Mouse (Mus musculus) thymus, postnatal 25 days (tissue): ENCODE measurements around the gene Rnf113a2.

Experiments used
- DNase-seq: peaks from one replicate; pipeline ENCODE4 v3.0.0; 2022

The Rnf113a2 gene

DNA sequence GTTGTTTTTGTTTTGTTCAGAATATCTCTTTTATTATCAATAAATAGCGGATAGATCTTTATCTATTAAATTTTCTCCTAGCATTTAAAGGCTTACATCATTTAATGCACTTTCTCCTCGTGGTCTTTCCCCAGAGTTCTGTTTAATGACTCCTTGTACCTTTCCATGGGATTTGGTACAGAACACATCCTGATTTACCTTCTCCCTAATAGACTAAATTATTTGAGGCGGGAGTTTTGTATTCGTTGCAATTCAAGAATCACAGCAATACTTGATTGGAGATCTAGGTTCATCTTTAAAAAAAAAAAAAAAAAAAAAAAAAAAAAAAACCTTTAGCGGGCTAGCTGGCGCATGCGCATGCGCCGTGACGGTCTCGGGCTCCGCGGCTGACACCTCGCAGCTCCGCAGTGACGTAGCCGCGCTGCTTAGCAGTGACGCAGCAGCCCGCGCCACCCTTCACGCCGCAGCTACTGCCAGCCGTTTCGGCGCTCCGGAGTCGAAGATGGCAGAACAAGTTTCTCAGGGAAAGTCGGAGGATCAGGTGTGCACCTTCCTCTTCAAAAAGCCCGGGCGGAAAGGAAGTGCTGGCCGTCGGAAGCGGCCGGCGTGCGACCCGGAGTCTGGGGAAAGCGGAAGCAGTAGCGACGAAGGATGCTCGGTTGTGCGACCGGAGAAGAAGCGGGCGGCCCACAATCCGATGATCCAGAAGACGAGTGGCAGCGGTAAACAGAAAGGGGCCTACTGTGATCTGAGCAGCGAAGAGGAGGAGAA is at the start of gene Rnf113a2:
Gene Rnf113a2, plus strand, starts transcription at position 363 of the 771 bp plus-strand sequence.
- peak; percentile 86 for DNase-seq

DNA sequence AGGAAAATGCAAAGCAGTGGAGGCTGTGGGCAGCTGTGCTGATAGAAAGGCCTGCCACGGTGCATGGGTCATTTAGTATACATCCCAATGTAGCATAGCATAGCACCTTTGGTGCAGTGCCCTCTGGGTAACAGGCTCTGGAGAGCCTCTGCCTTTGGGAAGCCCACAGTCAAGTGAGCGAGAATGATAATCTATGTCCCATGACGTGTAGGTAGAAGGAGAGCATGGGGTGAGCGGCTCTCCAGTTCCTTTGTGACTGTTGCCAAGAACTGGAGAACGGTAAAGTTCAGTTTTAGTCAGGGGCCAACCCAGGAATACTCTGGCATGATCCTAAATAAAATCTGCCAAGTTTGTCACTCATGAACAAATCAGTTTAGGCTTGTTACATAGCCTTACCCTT is 45.3 kb upstream of the Rnf113a2 start:
- DNase-seq, result no peak

DNA sequence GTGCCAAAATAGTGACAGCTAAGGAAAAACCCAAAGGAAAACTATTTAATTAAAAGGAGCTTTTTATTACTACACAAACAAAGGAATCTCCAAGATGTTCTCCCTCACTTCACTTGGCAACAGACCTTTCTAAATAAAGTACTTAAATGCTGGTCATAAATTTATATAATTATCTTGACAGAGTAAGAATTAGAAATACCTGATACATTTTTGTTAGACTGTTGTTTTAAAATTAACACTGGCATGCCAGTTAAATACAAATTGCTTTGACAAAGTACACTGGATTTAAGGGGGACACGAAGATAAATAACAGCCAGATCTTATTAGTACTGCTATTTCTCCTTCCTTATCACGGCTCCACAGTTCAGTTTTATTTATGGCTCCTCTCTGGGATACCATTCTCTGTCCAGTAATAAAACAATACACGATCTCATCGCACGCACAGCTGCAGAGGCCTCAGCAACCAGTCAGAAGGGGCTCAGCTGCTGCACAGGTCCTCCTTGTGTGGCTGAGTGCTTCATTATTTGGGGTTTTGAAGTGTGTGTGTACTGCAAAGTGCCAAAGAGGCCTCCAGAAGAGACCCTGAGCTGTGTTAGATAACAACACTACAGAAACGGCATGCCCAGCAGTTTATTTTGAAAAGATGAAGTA is 43.0 kb upstream of the Rnf113a2 start:
- no peak for DNase-seq

DNA sequence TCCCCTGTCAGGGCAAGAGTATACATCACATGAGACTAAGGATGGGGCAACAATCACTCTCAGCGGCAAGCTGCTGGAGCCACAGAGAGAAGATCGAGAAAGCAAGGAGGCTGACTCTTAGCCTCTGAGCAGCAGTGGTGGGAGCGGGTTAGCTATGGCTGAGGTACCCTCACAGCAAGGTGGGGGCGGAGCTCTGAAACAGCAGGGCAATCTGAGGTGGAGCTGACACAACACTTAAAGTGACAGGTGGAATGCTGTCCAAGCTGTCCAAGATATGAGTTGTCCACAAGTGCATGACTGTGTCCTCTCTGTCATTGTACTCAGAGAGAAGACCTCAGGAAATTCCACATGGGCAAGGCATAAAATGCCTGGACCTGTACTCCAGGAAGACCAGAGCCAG is 34.6 kb upstream of the Rnf113a2 start:
- DNase-seq, result no peak

DNA sequence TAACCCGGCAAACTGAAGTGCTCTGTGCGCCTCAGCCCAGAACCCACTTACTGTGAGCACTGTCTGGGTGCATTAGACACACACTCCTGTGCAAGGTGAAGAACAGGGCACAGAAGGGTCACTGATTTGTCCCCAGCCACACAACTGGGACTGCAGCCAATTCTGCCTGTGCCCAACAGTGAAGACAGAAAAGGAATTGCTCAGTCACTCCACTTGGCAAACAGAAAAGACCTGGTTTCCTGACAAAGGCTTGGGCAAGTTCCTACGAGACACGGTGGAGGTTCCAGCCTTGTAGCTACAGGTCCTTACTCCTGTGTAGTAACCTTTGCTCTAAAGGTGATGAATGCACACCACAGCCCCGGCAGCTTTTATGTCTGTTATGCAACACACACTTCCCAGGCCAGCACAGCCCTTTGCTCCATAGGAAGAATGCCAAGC is 32.3 kb upstream of the Rnf113a2 start:
- DNase-seq, result no peak

DNA sequence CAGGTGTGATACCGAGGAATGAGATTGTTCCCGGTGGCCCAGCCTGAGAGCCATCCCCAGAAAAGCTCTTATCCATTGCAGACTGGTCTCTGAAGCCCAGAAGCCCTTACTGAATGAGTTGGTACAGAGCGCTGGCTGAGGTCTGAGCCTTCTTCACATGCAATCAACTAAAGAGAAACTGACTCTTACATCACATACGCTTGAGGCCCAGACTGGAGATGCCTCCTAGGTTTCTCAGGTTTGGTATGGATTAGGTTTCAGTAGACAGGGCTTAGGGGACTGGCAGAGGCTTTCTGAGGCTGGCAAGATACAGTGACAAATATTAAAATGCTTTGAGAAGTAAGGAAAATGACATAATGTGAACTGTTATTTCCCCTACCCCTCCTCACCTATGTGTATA is 31.6 kb upstream of the Rnf113a2 start:
- DNase-seq, result no peak

DNA sequence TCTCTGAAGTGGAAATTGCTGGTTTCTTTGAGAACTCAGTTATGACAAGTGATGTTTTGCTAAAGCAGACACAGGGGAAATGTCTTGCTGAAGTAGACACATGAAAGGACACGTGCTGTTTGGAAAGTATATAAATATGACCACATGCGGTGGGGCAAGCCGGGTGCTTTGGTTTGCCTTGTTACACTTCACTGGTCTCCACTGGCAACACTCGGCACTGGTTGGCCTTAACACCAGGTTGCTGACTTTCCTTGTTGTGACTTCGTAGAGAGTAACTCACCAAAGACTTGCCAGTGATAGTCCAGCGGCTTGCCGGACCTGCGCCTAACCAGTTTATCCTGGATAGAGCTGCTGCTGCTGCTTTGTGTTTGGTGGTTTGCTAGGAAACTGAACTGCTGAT is 28.9 kb upstream of the Rnf113a2 start:
- no peak for DNase-seq

DNA sequence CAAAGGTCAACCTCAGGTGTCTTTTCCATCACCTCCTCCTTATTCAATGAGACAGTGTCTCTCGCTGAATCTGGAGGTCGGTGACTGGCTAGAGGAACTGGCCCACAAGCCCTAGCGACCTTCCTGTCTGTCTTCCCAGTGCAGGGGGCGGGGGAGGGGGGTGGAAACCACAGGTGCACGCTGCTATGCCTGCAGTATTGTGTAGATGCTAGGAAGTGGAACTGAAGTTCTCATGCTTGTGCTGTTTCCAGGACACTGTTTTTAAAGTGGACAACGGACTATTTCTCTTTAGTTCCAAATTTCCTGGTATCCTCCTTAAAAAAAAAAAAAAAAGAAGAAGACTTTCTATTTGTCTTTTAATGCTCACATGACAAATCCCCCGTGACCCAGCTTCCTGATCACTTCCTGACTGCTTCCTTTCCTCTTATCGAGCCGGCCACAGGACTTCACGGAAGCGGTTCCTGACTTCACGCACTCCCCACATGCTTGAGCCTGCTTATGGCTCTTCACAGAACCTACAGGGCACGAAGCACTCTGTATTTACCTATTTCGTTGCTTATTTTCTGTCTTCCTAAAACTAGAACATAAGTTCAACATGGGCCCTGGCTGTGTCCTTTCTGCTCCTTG is 28.1 kb upstream of the Rnf113a2 start:
- DNase-seq, result no peak

DNA sequence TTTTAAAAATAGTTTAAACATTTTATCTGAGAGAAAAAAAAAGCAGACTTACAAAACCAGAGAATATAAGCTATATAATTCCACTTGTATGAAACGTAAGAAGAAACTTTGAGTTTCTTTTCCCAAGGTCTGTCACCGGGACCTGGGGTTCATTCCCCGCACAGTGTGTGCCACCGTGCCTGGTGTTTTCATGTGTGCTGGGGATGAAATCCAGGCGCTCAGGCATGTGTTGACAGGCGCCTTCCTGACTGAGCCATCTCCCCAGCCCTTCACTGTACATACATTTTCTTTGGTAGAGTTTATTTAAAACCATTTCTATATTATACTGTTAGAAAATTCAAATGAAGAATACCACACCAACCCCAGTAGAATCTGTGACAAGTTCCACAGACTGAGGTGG is 26.7 kb upstream of the Rnf113a2 start:
- DNase-seq, result no peak

DNA sequence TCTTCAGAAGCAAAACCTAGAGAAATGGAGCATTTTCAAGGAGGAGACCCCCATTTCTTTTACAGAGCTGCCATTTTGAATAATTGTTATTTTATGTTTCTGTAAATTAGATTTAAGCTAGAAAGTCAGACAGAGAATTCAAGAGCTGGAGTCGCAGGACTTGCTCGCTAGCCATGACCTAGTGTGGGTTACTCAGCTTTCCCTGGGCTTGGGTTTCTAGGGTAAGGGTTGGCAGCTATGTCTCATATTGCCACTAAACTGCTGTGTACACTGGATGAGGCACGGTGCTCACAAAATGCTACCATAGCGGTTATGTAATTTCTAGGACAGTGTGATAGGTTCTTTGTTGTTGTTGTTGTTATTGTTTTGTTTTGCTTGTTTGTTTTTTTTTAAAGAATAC is 24.3 kb upstream of the Rnf113a2 start:
- DNase-seq, result no peak

DNA sequence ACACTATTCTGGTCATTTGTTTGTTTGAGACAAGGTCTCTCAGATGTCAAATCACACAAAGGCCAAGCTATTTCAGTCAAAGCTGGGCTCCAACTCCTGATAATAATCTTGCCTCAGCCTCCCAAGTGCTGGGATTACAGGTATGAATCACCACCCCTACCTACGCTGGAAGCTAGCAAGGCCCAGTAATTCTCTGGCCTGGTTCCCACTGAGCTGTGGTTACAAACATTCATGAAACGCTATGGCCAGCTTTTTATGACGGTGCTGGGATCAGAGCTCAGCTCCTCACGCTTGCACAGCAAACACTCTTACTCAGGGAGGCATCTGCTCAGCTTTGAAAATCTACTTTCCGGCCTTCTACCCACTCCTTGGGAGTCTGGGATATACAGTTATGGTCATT is 23.1 kb upstream of the Rnf113a2 start:
- DNase-seq, result no peak

DNA sequence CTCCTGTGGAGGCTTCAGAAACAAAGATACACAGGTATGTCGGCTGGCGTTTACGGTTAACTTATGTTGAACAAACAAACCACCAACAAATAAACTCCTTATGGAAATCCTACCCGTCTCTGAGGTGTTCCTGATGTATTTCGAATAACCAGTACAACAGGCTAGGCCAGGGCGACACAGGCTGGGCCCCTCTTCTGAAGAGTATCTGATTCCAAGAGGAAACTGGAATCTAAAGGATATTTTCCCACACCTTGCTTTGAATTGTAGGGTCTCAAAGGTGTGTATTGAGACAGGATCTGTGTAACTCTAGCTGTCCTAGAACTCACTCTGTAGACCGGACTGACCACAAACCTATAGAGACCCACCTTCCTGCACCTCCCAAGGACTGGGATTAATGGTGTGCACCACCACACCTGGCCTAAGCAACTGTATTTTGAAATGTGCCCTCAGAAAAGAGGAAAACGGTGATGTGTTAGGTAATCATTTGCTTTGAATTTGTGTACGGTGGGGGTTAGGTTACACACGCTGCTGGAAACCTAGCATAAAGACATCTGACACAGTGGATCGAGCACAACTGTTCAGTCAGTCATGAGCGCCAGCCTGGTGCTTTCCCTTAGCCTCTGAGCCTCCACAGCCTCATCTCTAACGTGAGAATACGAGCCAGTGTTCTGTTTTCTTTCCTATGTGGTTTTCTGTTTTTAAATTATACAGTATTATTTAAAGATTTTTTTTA is 19.9 kb upstream of the Rnf113a2 start:
- DNase-seq, result no peak

DNA sequence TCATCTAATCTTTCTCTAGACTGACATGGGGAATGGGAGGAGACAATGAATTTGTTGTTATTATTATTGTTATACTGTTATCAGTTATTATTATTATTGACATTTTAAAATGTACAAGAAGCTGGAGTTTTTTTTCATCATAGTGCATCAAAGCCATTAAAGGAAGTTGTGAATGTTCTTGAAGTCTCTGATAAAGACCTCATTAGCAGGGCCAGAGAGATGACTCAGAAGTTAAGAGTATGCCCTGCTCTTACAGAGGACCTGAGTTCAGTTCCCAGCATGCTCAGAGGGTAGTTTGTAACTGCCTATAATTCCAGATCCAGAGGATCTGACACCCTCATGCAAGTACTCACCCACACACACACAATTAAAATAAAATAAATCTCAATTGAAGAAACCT is 19.3 kb upstream of the Rnf113a2 start:
- DNase-seq, result no peak

DNA sequence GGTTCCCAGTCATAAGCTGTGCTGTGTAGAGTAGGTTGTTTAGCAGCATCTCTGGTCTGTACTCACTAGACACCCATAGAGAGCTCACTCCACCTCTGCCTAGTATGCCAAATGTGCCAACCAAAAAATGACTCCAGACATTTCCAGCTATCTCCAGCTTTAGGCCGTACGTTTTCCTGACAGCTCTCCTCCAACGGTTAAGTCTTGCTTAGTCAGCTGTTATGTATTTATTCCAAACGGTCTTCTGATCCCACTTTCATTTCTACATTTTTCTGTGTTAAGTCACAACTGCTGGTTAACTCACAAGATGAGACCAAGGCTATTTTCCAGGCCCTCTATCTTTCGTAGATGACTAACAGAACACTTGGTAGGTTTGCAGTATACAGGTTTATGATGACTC is 18.4 kb upstream of the Rnf113a2 start:
- no peak for DNase-seq

DNA sequence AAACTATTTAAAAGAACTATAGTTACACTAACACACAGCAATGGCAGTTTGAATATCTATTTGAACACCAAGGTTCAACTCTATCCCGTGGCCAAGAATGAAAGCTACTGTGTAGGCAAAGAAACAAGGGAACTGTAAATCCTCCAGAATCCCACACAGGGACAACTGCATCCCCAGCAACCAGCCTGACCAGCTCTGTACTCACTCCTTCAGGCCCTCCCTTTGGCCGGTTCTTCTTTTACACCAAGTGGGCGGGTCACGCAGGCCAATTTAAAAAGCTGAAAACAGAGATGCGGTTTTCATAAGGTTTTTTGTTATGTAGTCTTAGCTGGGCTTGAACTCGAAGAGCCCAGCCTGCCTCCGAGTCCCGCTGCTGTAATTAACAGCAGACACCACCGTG is 17.9 kb upstream of the Rnf113a2 start:
- no peak for DNase-seq

DNA sequence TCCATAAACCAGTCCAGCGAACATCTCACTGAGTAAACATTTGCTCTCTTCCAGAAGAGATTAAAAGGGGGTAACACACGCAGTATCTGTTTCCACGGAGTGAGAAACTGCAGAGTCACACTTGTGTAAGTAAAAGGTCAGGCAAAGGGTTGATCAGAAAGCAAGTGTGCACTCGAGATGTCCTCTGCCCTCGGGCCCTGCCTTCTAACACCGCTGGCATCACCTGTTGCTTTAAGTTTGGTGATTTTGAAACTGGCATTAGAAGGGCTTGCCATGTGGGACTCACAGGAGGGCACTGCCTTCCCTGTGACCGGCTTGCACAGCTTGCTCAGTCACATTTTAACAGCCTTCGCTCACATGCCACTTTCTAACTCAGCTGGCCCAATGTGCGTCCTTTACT is 17.3 kb upstream of the Rnf113a2 start:
- DNase-seq, result no peak

DNA sequence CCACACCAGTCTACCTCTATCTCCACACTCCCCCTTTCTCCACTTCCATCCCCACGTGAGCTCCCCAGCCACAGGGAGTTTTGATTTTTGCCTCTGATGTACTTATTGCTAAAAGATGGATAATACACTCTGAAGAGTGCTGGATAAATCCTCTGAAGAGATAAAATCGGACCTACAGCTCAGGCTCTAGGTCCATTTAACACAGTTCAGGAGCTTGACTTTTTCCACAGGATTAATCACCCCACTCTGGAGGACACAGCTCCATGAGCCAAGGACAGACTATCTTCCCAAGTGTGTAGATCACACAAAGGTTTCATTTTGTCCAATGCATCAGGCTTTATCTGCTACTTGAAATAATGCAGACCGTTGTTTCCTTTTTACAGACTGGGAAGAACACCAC is 16.9 kb upstream of the Rnf113a2 start:
- DNase-seq, result no peak

DNA sequence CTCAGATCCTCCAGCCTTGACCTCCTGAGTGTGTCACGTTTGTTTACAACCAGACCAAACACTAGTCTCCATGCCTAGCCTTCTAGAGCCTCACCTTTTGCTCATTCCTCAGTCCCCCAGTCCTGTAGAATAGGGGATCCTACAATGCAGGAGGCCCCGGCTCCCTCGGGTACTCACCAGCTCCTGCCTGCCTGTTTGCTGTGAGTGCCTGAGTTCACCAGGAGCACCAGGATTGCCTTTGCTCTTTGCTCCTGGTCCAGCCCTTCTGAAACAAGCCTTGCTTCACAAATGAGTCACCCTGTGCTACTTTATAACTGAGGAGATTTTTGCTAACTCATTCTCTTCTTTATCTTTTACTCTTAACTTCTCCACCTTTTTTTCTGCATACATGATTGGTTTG is 16.3 kb upstream of the Rnf113a2 start:
- no peak for DNase-seq

DNA sequence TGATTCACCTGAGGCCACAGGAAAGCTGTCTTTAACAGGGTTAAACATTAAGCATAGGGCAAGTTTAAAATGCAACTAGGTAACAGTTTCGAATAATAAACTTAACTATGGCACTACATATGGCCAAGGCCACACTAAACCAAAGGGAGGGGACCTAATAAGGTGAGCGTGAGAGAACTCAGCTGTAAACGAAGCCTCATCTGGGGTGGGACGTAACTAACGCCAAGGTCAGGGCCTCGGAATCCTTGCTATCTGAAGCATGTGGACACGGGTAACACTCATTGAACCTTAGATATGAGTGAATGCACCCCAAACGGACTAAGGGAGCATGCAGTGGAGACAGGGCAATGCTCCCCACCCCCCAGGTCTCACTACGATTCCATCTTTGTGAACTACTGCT is 14.1 kb upstream of the Rnf113a2 start:
- no peak for DNase-seq

DNA sequence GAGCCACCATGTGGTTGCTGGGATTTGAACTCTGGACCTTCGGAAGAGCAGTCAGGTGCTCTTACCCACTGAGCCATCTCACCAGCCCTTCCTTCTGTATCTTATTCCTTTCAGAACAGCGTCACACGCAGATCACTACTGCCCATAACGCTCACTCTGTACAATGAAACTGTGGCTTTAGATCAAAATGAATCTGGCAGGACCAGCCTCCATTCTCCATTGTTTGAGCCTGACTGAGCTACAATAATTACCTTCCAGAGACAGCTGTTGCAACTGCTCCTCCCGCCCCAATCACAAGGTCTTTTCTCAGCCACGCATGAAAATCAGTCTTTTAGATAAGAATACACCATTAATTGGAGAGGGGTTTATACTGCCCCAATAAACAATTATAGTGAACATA is 12.5 kb upstream of the Rnf113a2 start:
- DNase-seq, result no peak

DNA sequence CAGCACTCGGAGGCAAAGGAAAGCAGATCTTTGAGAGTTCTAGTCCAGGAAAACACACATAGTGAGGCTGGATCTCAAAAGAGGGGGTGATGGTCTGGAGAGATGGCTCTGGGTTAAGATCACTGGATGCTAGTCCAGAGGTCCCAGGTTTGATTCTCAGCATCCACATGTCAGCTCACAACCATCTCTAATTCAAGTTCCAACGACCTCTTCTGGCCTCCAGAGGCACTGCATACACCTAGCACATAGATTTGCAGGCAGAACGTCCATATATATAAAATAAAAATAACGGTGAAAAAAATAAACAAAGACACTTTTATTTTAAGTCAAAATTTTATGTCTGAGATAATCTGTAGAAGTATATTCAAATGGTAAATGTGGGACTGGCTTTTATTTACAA is 9.7 kb upstream of the Rnf113a2 start:
- no peak for DNase-seq

DNA sequence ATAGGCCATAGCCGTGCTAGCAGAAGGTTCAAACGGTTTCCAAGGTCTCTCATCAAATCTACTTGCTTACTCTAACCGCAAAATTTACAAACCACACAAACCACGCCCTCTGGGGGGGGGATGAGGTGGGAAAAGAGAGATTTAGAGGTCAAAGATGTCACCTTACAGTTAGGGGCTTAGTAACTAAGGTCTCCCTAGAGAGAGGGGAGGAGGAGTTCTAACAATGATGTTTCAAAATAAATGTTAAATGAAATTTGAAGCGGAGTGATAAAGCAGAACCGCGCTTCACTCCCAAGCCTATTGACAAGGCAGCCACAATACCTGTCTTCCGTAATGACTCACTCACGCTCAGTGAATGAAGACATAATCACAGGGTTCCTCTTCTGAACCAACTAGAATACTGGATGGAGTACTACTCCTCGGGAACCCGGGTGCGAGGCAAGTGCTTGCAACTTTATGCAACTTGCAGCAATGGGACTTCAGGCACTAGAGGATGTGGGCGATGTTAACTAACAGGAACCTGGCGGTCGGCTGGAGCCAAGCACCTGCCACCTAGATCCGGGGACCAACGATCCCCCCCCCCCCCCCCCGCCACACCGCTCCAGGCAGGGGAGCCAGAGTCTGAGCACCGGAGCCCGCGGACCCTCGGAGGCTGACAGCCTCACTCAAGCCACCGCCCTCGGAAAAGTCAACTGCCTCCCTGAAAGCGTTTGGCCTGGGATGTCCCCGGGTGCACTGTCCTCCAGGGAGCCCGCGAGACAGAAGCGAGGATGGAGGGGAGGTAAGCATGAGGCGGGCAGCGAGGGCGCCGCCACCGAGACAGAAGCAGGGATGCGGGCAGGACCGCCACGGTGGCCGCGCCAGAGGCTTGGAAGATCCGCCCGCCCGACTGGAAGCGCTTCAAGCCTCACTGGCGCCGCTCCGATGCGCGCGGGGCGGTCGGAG is 8.8 kb upstream of the Rnf113a2 start:
- peak; percentile 83 for DNase-seq
